Mouse (Mus musculus) limb, embryonic 11.5 days (tissue): ENCODE measurements around the gene 1700011L22Rik. TPM values are rescaled to one million over a fixed set of nuclear protein-coding genes. Genes with fewer than 3 reads are reported as not detected.

Source experiments
- ATAC-seq: fragments of 200-750 bp; cut with Nextera tagmentation; 2 replicates; pipeline ENCODE4 v1.8.0; 2017; ENCODE audit warnings: low read depth; ENCODE audit not compliant: insufficient number of reproducible peaks, low FRiP score, low TSS enrichment
- DNase-seq: peaks from one replicate; pipeline ENCODE4 v3.0.0-alpha.2; 2015; ENCODE audit warnings: low spot score
- H3K27ac ChIP-seq: fragments of 300-500 bp; sonication (generic); replicated peaks from 2 replicates; pipeline ENCODE4 v1.5.1; 2014; ENCODE audit warnings: low read depth, mild to moderate bottlenecking, low read length
- H3K27me3 ChIP-seq: fragments of 300-500 bp; sonication (generic); 2 replicates; pipeline ENCODE4 v1.6.1; 2014; ENCODE audit warnings: mild to moderate bottlenecking, low read length, mixed read lengths; ENCODE audit not compliant: control insufficient read depth, insufficient read depth
- H3K36me3 ChIP-seq: fragments of 300-500 bp; sonication (generic); 2 replicates; pipeline ENCODE4 v1.6.1; 2014; ENCODE audit warnings: mild to moderate bottlenecking, low read length, moderate library complexity, mixed read lengths; ENCODE audit not compliant: control insufficient read depth, insufficient read depth
- H3K4me1 ChIP-seq: fragments of 300-500 bp; sonication (generic); 2 replicates; pipeline ENCODE4 v1.6.1; 2014; ENCODE audit warnings: low read length, mixed read lengths; ENCODE audit not compliant: control insufficient read depth, insufficient read depth
- H3K4me2 ChIP-seq: fragments of 300-500 bp; sonication (generic); 2 replicates; pipeline ENCODE4 v1.6.1; 2014; ENCODE audit warnings: low read depth, mild to moderate bottlenecking, moderate library complexity; ENCODE audit not compliant: severe bottlenecking
- H3K4me3 ChIP-seq: fragments of 300-500 bp; sonication (generic); 2 replicates; pipeline ENCODE4 v1.5.1; 2014; ENCODE audit warnings: low read depth, low read length
- H3K9ac ChIP-seq: fragments of 300-500 bp; sonication (generic); 2 replicates; pipeline ENCODE4 v1.6.1; 2014; ENCODE audit warnings: mild to moderate bottlenecking, low read length
- H3K9me3 ChIP-seq: fragments of 300-500 bp; sonication (generic); 2 replicates; pipeline ENCODE4 v1.6.1; 2016; ENCODE audit warnings: low read length; ENCODE audit not compliant: control insufficient read depth
- WGBS: fragments of 180-500 bp; shearing (Covaris S2); extraction: QIAGEN DNeasy Blood & Tissue Kit; methylation state at CpG from one replicate; pipeline ENCODE4 v1.1.7; 2014; 5-methylcytosine and 5-hydroxymethylcytosine counted together
- polyA plus RNA-seq: library from polyadenylated mRNA; unstranded; fragments of >200 nt; fragmentation: Nextera tagmentation; extraction: Ambion mirVana; gene quantifications from 2 replicates; pipeline ENCODE4 v1.2.1, GENCODE M21; 2014

Gene 1700011L22Rik
- polyA plus RNA-seq = not detected in 2 replicates

DNA sequence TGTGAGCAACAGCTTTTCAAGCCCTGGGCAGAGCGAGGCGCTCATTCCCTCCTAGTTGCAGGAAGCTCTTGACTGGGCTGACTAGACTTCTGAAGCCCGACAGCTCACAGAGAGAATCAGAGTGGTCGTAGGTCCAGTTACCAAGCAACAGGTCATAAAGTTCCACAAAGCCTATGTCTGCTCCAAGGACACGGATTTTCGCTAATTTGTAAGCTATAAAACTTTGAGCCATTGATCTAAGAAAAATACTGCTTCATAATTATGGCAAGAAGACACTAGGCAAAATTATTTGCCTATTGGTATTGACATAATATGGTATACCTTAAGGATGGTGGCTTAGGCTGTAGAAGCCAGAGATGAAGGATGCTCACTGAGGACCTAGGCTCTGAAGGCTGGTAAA is at the start of gene 1700011L22Rik:
Gene 1700011L22Rik (minus strand): TSS at position 101 of the 400 bp plus-strand sequence.
- H3K4me2 ChIP-seq = no peak within 1 kb of the TSS
- no peaks in the 10 kb centered on the region for H3K27me3 ChIP-seq
- ATAC-seq (no peak), DNase-seq (no peak)
- H3K4me3 ChIP-seq = no peak within 1 kb of the TSS
- no peaks in the 10 kb centered on the region for H3K9me3 ChIP-seq
- H3K4me1 ChIP-seq = 0 out of 2 replicates have a peak, but pooled peaks cover 3% of the 10 kb centered on the region
- no peak within 1 kb of the TSS; the same call in 1 of the 2 replicates for H3K27ac ChIP-seq
- H3K9ac ChIP-seq = no peak within 1 kb of the TSS
- no peaks in the 10 kb centered on the region for H3K36me3 ChIP-seq
- WGBS = 56% methylated on average over 6 of the region's 6 CpGs

DNA sequence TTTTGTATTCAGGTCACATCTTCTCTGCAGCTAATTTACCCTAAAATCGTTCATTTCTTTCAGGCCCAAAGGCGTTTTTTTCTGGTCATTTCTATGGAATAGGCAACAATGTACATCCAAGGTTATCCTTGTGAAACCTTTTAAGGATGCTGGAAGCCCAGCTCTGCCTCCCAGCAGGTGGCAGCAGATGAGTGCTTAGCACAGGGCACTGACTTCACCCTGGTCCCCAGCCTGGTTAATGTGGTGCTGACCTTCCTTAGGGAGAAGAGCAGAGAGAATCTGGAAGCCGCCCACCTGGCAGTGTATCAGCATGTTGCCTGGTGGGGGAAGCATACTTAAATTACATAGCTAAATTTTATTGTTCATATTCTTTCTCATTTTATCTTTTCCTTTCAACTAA is 49.4 kb upstream of the 1700011L22Rik start:
- DNase-seq = peak; percentile 73
- WGBS = 53% methylated on average over 3 of the region's 3 CpGs

GRCm38 (mm10) chr8:79295276-79296105 is 47.1 kb upstream of the 1700011L22Rik start:
- H3K27me3 ChIP-seq = no peaks in the 10 kb centered on the region
- ATAC-seq = peak; percentile 33; the same call in 1 of the 2 replicates
- peak; percentile 34 for DNase-seq
- peak overlapping the region; percentile 74 for H3K4me2 ChIP-seq
- H3K4me1 ChIP-seq = peaks cover 8% of the 10 kb centered on the region; the same call in 1 of the 2 replicates
- peak overlapping the region; percentile 87 for H3K9ac ChIP-seq
- WGBS = 15% methylated on average over 18 of the region's 18 CpGs
- peak overlapping the region; percentile 49 for H3K4me3 ChIP-seq
- no peaks in the 10 kb centered on the region for H3K36me3 ChIP-seq
- no peaks in the 10 kb centered on the region for H3K9me3 ChIP-seq
- peak overlapping the region; percentile 92 for H3K27ac ChIP-seq

More for the DNA sequence above, 49.4 kb upstream of the 1700011L22Rik start:
- no peak for ATAC-seq
- Histone ChIP-seq H3K4me3 (no peak overlapping the region), H3K27ac (no peak overlapping the region), H3K9ac (no peak overlapping the region), H3K4me2 (no peak overlapping the region), H3K27me3 (no peaks in the 10 kb centered on the region), H3K9me3 (no peaks in the 10 kb centered on the region), H3K36me3 (no peaks in the 10 kb centered on the region), H3K4me1 (peaks cover 10% of the 10 kb centered on the region; the same call in 1 of the 2 replicates)

DNA sequence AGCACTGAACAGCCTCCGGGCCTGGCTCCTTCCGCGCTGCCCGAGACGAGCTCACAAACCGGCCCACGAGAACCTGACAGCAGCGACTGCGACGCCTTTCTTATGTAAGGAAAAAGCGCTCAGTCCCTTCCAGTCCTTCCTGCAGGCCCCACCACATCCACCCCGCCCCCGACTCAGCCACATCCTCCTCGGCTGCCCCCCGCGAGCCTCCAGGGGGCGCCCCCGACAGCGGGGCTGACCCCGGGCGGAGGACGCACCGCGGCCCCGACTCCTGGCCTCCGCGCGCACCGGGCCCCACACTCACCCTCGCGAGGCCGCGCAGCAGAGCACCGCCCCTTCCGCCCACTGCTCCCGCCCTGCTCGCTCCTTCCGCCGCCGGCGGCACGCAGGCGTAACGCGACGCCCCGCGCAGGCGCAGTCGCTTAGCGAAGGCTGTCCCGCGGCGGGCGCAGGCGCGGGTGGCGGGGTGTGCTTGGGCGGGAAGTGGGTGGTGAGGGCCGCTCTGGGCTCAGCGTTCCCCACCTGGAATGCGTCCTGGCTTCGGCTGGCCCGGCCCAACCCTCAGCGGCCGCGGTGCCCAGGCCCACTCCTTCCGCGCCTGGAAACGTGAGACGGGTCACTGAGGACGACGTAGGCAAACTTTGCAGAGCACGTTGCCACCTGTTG is 46.4 kb upstream of the 1700011L22Rik start, which contains the start of gene Mmaa:
Gene Mmaa (minus strand): TSS at position 328 of the 666 bp plus-strand sequence.
- peak; percentile 97 for DNase-seq
- WGBS = under 1% methylated on average over 64 of the region's 74 CpGs
- Histone ChIP-seq H3K4me1 (peaks cover 8% of the 10 kb centered on the region; the same call in 1 of the 2 replicates), H3K4me3 (peak within 1 kb of the TSS; percentile 49), H3K4me2 (peak within 1 kb of the TSS; percentile 74), H3K9me3 (no peaks in the 10 kb centered on the region), H3K27me3 (no peaks in the 10 kb centered on the region), H3K36me3 (no peaks in the 10 kb centered on the region), H3K27ac (peak within 1 kb of the TSS; percentile 92), H3K9ac (peak within 1 kb of the TSS; percentile 87)
- ATAC-seq = peak; percentile 97

DNA sequence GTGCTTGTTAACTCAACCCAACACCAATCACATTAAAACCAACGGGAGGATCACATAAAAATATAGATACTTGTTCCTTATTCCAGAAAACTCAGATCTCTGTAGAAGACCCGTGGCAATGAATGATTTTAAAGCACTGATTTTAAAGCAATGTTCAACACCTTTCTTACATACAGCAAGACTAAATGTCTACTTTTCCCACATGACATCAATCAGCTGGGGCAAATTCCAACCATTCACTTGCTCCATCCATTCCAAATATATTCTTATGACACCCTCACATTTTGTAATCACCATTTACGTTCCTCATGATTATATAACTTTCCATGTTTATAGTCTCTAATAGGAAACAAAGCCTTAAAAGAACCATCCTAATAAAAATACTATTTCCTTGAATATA is 45.5 kb upstream of the 1700011L22Rik start:
- H3K36me3 ChIP-seq = no peaks in the 10 kb centered on the region
- H3K4me2 ChIP-seq = peak overlapping the region; percentile 74
- 62% methylated on average over 3 of the region's 3 CpGs for WGBS
- H3K9me3 ChIP-seq = no peaks in the 10 kb centered on the region
- H3K27ac ChIP-seq = peak overlapping the region; percentile 92; the same call in 1 of the 2 replicates
- H3K4me1 ChIP-seq = peaks cover 8% of the 10 kb centered on the region; the same call in 1 of the 2 replicates
- no peaks in the 10 kb centered on the region for H3K27me3 ChIP-seq
- no peak for ATAC-seq
- no peak overlapping the region for H3K9ac ChIP-seq
- H3K4me3 ChIP-seq = peak overlapping the region; percentile 49
- DNase-seq = no peak

DNA sequence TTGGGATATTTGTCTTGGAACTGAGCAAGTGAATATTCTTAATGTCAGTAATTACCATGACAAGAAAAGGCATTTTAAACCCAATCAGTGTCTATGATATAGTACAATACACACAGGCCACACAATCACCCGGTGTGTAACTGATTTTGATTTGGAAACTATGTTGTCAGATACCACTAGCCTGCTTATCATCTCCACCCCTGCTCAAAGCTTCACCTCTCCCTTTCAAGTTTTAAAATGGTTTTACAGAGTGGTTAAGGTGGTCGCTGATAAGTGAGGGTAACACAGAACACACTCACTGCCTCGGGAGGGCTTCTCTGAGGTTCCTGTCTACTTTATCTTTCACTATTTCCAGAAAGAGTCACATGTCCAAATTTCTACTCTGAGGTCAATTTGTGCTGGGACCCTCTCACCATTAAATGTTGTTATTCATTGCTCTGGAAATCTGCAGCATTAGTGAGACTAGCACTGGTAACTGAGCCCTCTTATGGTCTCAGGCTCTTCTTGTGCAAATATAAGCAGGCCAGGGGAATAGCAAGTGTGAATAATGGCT is 44.4 kb upstream of the 1700011L22Rik start:
- H3K4me1 ChIP-seq = peaks cover 8% of the 10 kb centered on the region; the same call in 1 of the 2 replicates
- H3K27ac ChIP-seq = no peak overlapping the region
- DNase-seq (no peak), ATAC-seq (no peak)
- no peaks in the 10 kb centered on the region for H3K27me3 ChIP-seq
- H3K9ac ChIP-seq = no peak overlapping the region
- no peak overlapping the region for H3K4me3 ChIP-seq
- H3K9me3 ChIP-seq = no peaks in the 10 kb centered on the region
- no peak overlapping the region for H3K4me2 ChIP-seq
- WGBS = 82% methylated on average over 3 of the region's 3 CpGs
- no peaks in the 10 kb centered on the region for H3K36me3 ChIP-seq

DNA sequence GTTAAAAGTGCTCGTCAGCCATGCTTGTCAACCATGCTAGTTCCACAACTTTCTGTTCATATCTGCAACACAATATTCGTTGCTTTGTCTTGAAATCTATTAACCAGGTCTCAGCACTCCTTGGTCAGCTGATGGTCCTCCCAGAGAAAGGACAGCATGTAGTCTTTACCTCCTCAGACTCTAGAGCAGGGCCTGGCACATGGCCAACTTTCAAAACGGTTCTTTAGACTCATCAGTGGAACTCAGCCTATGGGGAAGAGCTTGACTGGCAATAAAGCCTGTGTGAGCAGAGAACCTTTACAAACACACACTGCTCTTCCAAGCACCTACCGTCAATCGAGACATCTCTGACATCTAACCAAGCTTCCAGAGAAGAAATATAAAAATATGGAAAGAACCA is 41.2 kb upstream of the 1700011L22Rik start:
- WGBS = 83% methylated on average over 5 of the region's 5 CpGs
- Histone ChIP-seq H3K36me3 (no peaks in the 10 kb centered on the region), H3K4me1 (peaks cover 5% of the 10 kb centered on the region; the same call in 1 of the 2 replicates), H3K4me2 (no peak overlapping the region), H3K9me3 (no peaks in the 10 kb centered on the region), H3K27me3 (no peaks in the 10 kb centered on the region), H3K4me3 (no peak overlapping the region), H3K27ac (no peak overlapping the region), H3K9ac (no peak overlapping the region)
- DNase-seq (no peak), ATAC-seq (no peak)

GRCm38 (mm10) chr8:79288681-79289080 is 40.3 kb upstream of the 1700011L22Rik start:
- WGBS = 62% methylated on average over 2 of the region's 2 CpGs
- H3K27me3 ChIP-seq = no peaks in the 10 kb centered on the region
- H3K4me3 ChIP-seq = no peak overlapping the region

More at GRCm38 (mm10) chr8:79288681-79289080, 40.3 kb upstream of the 1700011L22Rik start:
- no peak overlapping the region for H3K9ac ChIP-seq
- DNase-seq = no peak
- H3K27ac ChIP-seq = no peak overlapping the region
- H3K4me2 ChIP-seq = no peak overlapping the region
- peaks cover 4% of the 10 kb centered on the region; the same call in 1 of the 2 replicates for H3K4me1 ChIP-seq
- H3K36me3 ChIP-seq = no peaks in the 10 kb centered on the region
- no peaks in the 10 kb centered on the region for H3K9me3 ChIP-seq
- ATAC-seq = no peak
